In the genomic region with DNA sequence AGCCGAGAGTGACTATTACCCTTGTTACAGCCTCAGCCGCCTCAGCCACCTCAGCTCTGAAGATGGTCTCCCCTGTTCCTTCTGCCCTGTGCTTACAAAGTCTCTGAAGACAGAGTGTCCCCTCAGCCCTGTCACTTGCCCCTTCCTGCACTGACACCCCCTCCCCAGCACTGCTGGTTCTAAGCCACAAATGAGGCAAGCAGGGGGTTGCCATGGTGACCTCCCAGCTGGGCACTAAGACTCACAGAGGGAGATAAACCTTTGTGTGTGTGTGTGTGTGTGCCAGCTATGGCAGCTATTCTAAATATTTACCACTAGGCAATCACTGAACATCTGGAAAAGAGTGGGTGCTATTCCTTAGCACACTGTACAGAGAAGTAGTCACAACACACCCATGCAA, we compare ENCODE assay signal across 20 mouse cellular contexts. TPM values are rescaled to one million over a fixed set of nuclear protein-coding genes. Genes with fewer than 3 reads are reported as not detected.
DNase-seq lines count a peak whose midpoint lies in the region; ATAC-seq and TF ChIP-seq lines count a peak whose summit lies in the region.
"Had no signal": no experiment of that assay in that cellular context is flagged by ENCODE, and none has a peak within 500 bp of the region (broad histone marks: within the 10 kb centered on the region; RNA-seq: fewer than 3 reads in every experiment).

No protein-coding gene starts in this region.

- 23% methylated on average over 2 of the region's 2 CpGs for WGBS in hindbrain, postnatal 0 days
- WGBS in hindbrain, embryonic 13.5 days = 23% methylated on average over 2 of the region's 2 CpGs

- DNase-seq in hindbrain, postnatal 0 days (ENCODE audit: low spot score) = peak; percentile 55
- peak; percentile 11 for DNase-seq in right cerebral cortex, postnatal 4 days
- DNase-seq in right cerebral cortex, postnatal 36 days (ENCODE audit: low spot score in 2 of 2) = no peak
- peak; percentile 63 for DNase-seq in retina, postnatal 1 day
- DNase-seq in frontal cortex, postnatal 25 days (ENCODE audit: low spot score in 2 of 2) = no peak
- DNase-seq in cerebellum, adult 11-12 months = no peak
- DNase-seq: adrenal gland, postnatal 25 days; cerebellum, postnatal 25 days; gastrocnemius, postnatal 36 days; heart, postnatal 4 days; lung, adult 2 months; spleen, adult 18-20 months; thymus, postnatal 25 days had no signal

- H3K4me3 ChIP-seq in hindbrain, postnatal 0 days (ENCODE audit: low read length) = no peak overlapping the region
- no peak overlapping the region for H3K4me3 ChIP-seq in hindbrain, embryonic 13.5 days
- H3K4me3 ChIP-seq: heart, embryonic 12.5 days; left cerebral cortex, adult 2 months; limb, embryonic 15.5 days had no signal

- peaks cover 9% of the 10 kb centered on the region for H3K4me1 ChIP-seq in hindbrain, postnatal 0 days (ENCODE audit: insufficient read depth, low read length)
- H3K4me1 ChIP-seq in hindbrain, embryonic 13.5 days (replicated peaks) = peaks cover 10% of the 10 kb centered on the region

- no peaks in the 10 kb centered on the region for H3K9me3 ChIP-seq in hindbrain, postnatal 0 days (ENCODE audit: low read length)
- H3K9me3 ChIP-seq in hindbrain, embryonic 13.5 days = no peaks in the 10 kb centered on the region
- H3K9me3 ChIP-seq: heart, embryonic 12.5 days; limb, embryonic 15.5 days had no signal

- H3K27me3 ChIP-seq in hindbrain, postnatal 0 days (ENCODE audit: insufficient read depth, low read length) = no peaks in the 10 kb centered on the region
- 0 out of 2 replicates have a peak, but pooled peaks cover 2% of the 10 kb centered on the region for H3K27me3 ChIP-seq in hindbrain, embryonic 13.5 days
- H3K27me3 ChIP-seq: limb, embryonic 15.5 days had no signal

- H3K27ac ChIP-seq in hindbrain, postnatal 0 days = no peak overlapping the region
- H3K27ac ChIP-seq in hindbrain, embryonic 13.5 days = no peak overlapping the region
- H3K27ac ChIP-seq: kidney, postnatal 0 days; left cerebral cortex, adult 2 months; limb, embryonic 15.5 days had no signal

- TF ChIP-seq CTCF in hindbrain, postnatal 0 days (IDR thresholded peaks at IDR 0.05; ENCODE audit: low read depth) = no peak

- no peak for ATAC-seq in hindbrain, postnatal 0 days
- ATAC-seq in hindbrain, embryonic 13.5 days (ENCODE audit: low FRiP score) = no peak
- ATAC-seq in granulocyte monocyte progenitor cell, adult 5-6 weeks (replicated peaks; ENCODE audit: poor library complexity, severe bottlenecking) = peak; percentile 50
- ATAC-seq: intestine, embryonic 16.5 days had no signal

- no peaks in the 10 kb centered on the region for H3K36me3 ChIP-seq in hindbrain, postnatal 0 days (ENCODE audit: insufficient read depth, low read length)
- H3K36me3 ChIP-seq in hindbrain, embryonic 13.5 days = no peaks in the 10 kb centered on the region
- H3K36me3 ChIP-seq: heart, embryonic 12.5 days; limb, embryonic 15.5 days had no signal

- H3K4me2 ChIP-seq in hindbrain, postnatal 0 days (ENCODE audit: low read depth, low read length) = no peak overlapping the region
- H3K4me2 ChIP-seq in hindbrain, embryonic 13.5 days = no peak overlapping the region
- H3K4me2 ChIP-seq: heart, embryonic 12.5 days; limb, embryonic 15.5 days had no signal

- H3K9ac ChIP-seq in hindbrain, postnatal 0 days (replicated peaks; ENCODE audit: low read length) = no peak overlapping the region
- no peak overlapping the region for H3K9ac ChIP-seq in hindbrain, embryonic 13.5 days
- H3K9ac ChIP-seq: heart, embryonic 12.5 days; limb, embryonic 15.5 days had no signal

RNA-seq across cellular contexts. Expression of gene Paqr5, which starts 23.0 kb away (rescaled TPM):
- 0.16 and 1.0 TPM in 2 replicates for total RNA-seq in hindbrain, postnatal 0 days (2014; rRNA removed)
- 0.80 and 1.0 TPM in 2 replicates for polyA plus RNA-seq in hindbrain, postnatal 0 days (2015; fragmentation: Nextera tagmentation; extraction: Ambion mirVana)
- polyA plus RNA-seq in hindbrain, embryonic 13.5 days (2015; fragmentation: Nextera tagmentation; extraction: Ambion mirVana) = 0.36 and 0.38 TPM in 2 replicates
- 0.60 TPM in 1 of 2 replicates, not detected in the other for total RNA-seq in granulocyte monocyte progenitor cell, adult 5-6 weeks (2014; fragmentation: Nextera tagmentation)
- total RNA-seq in granulocyte monocyte progenitor cell, adult 5-6 weeks (2017) = 0.21 and 0.34 TPM in 2 replicates
- total RNA-seq: gastrocnemius, postnatal 36 days; heart, postnatal 4 days had no signal

RNA-seq across cellular contexts. Expression of gene Kif23, which starts 57.0 kb away (rescaled TPM):
- total RNA-seq in hindbrain, postnatal 0 days (2014; rRNA removed) = 4.5 and 7.5 TPM in 2 replicates
- polyA plus RNA-seq in hindbrain, postnatal 0 days (2015; fragmentation: Nextera tagmentation; extraction: Ambion mirVana) = 14.7 and 15.5 TPM in 2 replicates
- polyA plus RNA-seq in hindbrain, embryonic 13.5 days (2015; fragmentation: Nextera tagmentation; extraction: Ambion mirVana) = 18.6 and 22.2 TPM in 2 replicates
- total RNA-seq in granulocyte monocyte progenitor cell, adult 5-6 weeks (2014; fragmentation: Nextera tagmentation) = 32.7 and 46.7 TPM in 2 replicates
- 146 and 173 TPM in 2 replicates for total RNA-seq in granulocyte monocyte progenitor cell, adult 5-6 weeks (2017)

Comparison
In these comparisons a context has a peak if more than half of its experiments do, and no peak if none do; other contexts are left out.
1. DNase-seq: peak in hindbrain, postnatal 0 days (single experiment), right cerebral cortex, postnatal 4 days (single experiment) and retina, postnatal 1 day (single experiment); none in right cerebral cortex, postnatal 36 days (0 of 2), frontal cortex, postnatal 25 days (0 of 2) and cerebellum, adult 11-12 months (single experiment).